In the genomic region with DNA sequence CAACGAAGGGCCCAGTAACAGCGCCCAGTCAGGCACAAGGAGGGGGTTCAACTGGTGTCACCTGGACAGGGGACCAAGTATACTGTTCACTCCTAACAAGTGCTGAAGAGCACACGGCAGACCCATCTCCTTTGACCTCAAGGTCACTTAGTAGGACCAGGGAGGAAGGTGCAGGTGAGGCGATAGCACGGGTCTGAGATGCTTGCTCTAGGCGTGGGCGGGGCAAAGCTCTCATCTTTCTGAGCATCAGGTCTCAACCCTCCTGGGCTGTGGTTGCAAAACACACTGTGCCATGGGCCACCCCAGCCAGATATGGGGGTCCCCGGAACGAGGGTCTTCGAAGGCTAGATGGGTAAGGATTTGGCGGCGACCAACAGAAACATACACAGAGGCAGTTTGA, we compare ENCODE assay signal across 21 mouse cellular contexts.
DNase-seq lines count a peak whose midpoint lies in the region; ATAC-seq and TF ChIP-seq lines count a peak whose summit lies in the region.
"Had no signal": no experiment of that assay in that cellular context is flagged by ENCODE, and none has a peak within 500 bp of the region (broad histone marks: within the 10 kb centered on the region; RNA-seq: fewer than 3 reads in every experiment).

No protein-coding gene starts in this region.

- H3K36me3 ChIP-seq in heart, embryonic 12.5 days, result peaks cover 5% of the 10 kb centered on the region; the same call in 1 of the 2 replicates
- no peaks in the 10 kb centered on the region for H3K36me3 ChIP-seq in stomach, postnatal 0 days (ENCODE audit: control insufficient read depth, insufficient read depth, low read length)
- H3K36me3 ChIP-seq: embryonic facial prominence, embryonic 12.5 days; G1E; hindbrain, embryonic 13.5 days; kidney, embryonic 15.5 days; liver, embryonic 13.5 days; midbrain, embryonic 13.5 days had no signal

- DNase-seq in cerebellum, adult 11-12 months, result peak; percentile 54
- no peak for DNase-seq in heart, adult 9 months (ENCODE audit: low spot score in 2 of 2)
- peak; percentile 12 for DNase-seq in thymus, postnatal 14 days
- no peak for DNase-seq in thymus, postnatal 25 days
- no peak for DNase-seq in stomach, postnatal 0 days (ENCODE audit: low spot score)
- DNase-seq: adrenal gland, postnatal 36 days; forebrain, postnatal 0 days; gastrocnemius, postnatal 14 days; kidney, adult 11 months; kidney, postnatal 4 days; liver, embryonic 13.5 days; thymus, adult 2 months had no signal

- H3K4me2 ChIP-seq in heart, embryonic 12.5 days, result peak overlapping the region; percentile 59
- no peak overlapping the region for H3K4me2 ChIP-seq in stomach, postnatal 0 days (replicated peaks; ENCODE audit: low read depth)
- H3K4me2 ChIP-seq: embryonic facial prominence, embryonic 12.5 days; liver, embryonic 13.5 days had no signal

- no peaks in the 10 kb centered on the region for H3K27me3 ChIP-seq in heart, embryonic 12.5 days (replicated peaks)
- no peaks in the 10 kb centered on the region for H3K27me3 ChIP-seq in stomach, postnatal 0 days (ENCODE audit: control insufficient read depth, insufficient read depth, low read length)
- H3K27me3 ChIP-seq: embryonic facial prominence, embryonic 12.5 days; Patski had no signal

- H3K9me3 ChIP-seq in heart, embryonic 12.5 days (replicated peaks), result no peaks in the 10 kb centered on the region; the same call in 1 of the 2 replicates
- no peaks in the 10 kb centered on the region for H3K9me3 ChIP-seq in stomach, postnatal 0 days (ENCODE audit: control insufficient read depth, low read length)
- H3K9me3 ChIP-seq: embryonic facial prominence, embryonic 12.5 days; G1E; hindbrain, embryonic 13.5 days; liver, embryonic 13.5 days; midbrain, embryonic 13.5 days had no signal

- no peak for TF ChIP-seq EP300 in stomach, postnatal 0 days (optimal IDR thresholded peaks at IDR 0.05)

- 64% methylated on average over 12 of the region's 12 CpGs for WGBS in heart, embryonic 12.5 days
- 73% methylated on average over 12 of the region's 12 CpGs for WGBS in stomach, postnatal 0 days

- H3K27ac ChIP-seq in heart, embryonic 12.5 days (ENCODE audit: poor library complexity, severe bottlenecking), result peak overlapping the region; percentile 98
- H3K27ac ChIP-seq in stomach, postnatal 0 days (replicated peaks), result no peak overlapping the region
- H3K27ac ChIP-seq: embryonic facial prominence, embryonic 12.5 days; kidney, embryonic 15.5 days; left cerebral cortex, adult 2 months; liver, embryonic 13.5 days had no signal

- no peak for TF ChIP-seq CTCF in stomach, postnatal 0 days (IDR thresholded peaks at IDR 0.05; ENCODE audit: low read depth)

- peak overlapping the region; percentile 36 for H3K4me3 ChIP-seq in heart, embryonic 12.5 days
- no peak overlapping the region for H3K4me3 ChIP-seq in stomach, postnatal 0 days (ENCODE audit: low read depth, low read length)
- H3K4me3 ChIP-seq: embryonic facial prominence, embryonic 12.5 days; kidney, embryonic 15.5 days; liver, embryonic 13.5 days; midbrain, embryonic 13.5 days had no signal

- no peak for ATAC-seq in cerebellum, adult (ENCODE audit: insufficient number of reproducible peaks, low FRiP score, low TSS enrichment)
- no peak for ATAC-seq in heart, embryonic 12.5 days (ENCODE audit: insufficient number of reproducible peaks, low FRiP score)
- no peak for ATAC-seq in stomach, postnatal 0 days (ENCODE audit: low FRiP score, low TSS enrichment)
- ATAC-seq: forebrain, postnatal 0 days; midbrain, embryonic 13.5 days; Patski had no signal

- peaks cover 46% of the 10 kb centered on the region for H3K4me1 ChIP-seq in heart, embryonic 12.5 days (replicated peaks)
- H3K4me1 ChIP-seq in stomach, postnatal 0 days (replicated peaks; ENCODE audit: control insufficient read depth, insufficient read depth), result no peaks in the 10 kb centered on the region

- peak overlapping the region; percentile 53 for H3K9ac ChIP-seq in heart, embryonic 12.5 days
- H3K9ac ChIP-seq in stomach, postnatal 0 days (ENCODE audit: low read length), result no peak overlapping the region
- H3K9ac ChIP-seq: embryonic facial prominence, embryonic 12.5 days; hindbrain, embryonic 13.5 days; kidney, embryonic 15.5 days; liver, embryonic 13.5 days; midbrain, embryonic 13.5 days had no signal

Comparison
In these comparisons a context has a peak if more than half of its experiments do, and no peak if none do; other contexts are left out.
1. DNase-seq: peak in cerebellum, adult 11-12 months (single experiment) and thymus, postnatal 14 days (single experiment); none in heart, adult 9 months (0 of 2), thymus, postnatal 25 days (single experiment) and stomach, postnatal 0 days (single experiment).